Mouse (Mus musculus): ENCODE measurements around the gene Aco1.

DNA sequence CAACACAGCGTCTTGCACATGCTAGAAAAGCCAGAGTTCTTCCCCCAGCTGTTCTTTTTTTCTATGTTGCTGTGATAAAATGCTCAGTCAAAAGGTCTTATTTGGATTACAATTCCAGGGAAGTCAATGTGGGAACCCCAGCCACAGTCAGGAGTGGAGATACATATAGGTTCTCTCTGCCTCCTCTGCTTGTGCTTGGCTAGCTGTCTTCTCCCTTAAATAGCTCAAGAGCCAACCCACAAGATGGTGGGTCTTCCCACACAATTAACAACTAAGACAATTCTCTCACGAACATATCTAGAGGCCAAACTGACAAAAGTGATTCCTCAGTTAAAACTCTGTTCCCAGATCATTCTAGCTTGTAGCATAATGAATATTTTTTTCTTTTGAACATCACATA, 47.9 kb upstream of the Aco1 start:
- TF ChIP-seq CTCF (IDR thresholded peaks at IDR 0.05; ENCODE audit: borderline replicate concordance, insufficient read depth, low read depth, low read length) (no peak), POLR2A (IDR thresholded peaks at IDR 0.05; ENCODE audit: borderline replicate concordance, insufficient read depth, low read length) (no peak)
